Mouse (Mus musculus) erythroid progenitor cell, adult 5-6 weeks (primary cell): ENCODE data around the gene Rbm38. TPM values are rescaled to one million over a fixed set of nuclear protein-coding genes. Genes with fewer than 3 reads are reported as not detected.

Source experiments
- ATAC-seq: replicated peaks from 2 replicates; pipeline ENCODE4 v1.8.0; 2016; ENCODE audit warnings: moderate number of reproducible peaks, mild to moderate bottlenecking, moderate TSS enrichment, inconsistent platforms; ENCODE audit not compliant: poor library complexity, low FRiP score, severe bottlenecking
- total RNA-seq, 2 experiments: library from RNA; stranded (forward) in 1 of 2; stranded (reverse) in 1 of 2; fragments of 150-400 nt in 1 of 2; fragments of 186-747, 209-891 nt in 1 of 2; gene quantifications; 2 replicates each; pipeline versions ENCODE4 v1.2.3 to v1.2.4; 2015 to 2017; ENCODE audit warnings: low replicate concordance in 2 of 2

Gene Rbm38
- total RNA-seq (2015; ENCODE audit: low replicate concordance): 671 and 849 TPM in 2 replicates
- 216 and 291 TPM in 2 replicates for total RNA-seq (2017; ENCODE audit: low replicate concordance)

- no peak for ATAC-seq
Measured at GRCm38 (mm10) chr2:173020430-173020829, at the start of gene Rbm38. Rbm38 (plus strand) TSS chr2:173020498.

GRCm38 (mm10) chr2:172971865-172972264 is 48.4 kb upstream of the Rbm38 start:
- no peak for ATAC-seq

GRCm38 (mm10) chr2:172973806-172974565 is 46.3 kb upstream of the Rbm38 start:
- no peak for ATAC-seq

DNA sequence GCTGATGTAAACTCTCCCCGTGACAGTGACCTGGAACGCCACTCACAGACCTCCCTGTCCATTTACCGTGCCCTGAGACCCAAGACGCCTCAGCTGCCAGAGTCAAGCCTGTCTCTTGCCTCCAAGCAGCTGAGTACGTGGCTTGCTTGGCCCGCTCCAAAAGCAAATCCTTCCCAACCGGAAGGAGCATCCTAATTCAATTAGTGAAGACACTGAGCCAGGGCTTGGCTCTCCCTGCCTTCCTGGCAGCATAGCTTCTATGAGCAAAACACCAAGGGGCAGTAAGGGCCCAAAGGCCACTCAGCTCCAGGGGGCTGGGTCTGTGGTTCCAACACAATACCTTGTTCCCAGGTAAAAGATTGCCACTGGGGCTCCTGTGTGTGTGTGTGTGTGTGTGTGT is 45.6 kb upstream of the Rbm38 start:
- ATAC-seq: no peak

DNA sequence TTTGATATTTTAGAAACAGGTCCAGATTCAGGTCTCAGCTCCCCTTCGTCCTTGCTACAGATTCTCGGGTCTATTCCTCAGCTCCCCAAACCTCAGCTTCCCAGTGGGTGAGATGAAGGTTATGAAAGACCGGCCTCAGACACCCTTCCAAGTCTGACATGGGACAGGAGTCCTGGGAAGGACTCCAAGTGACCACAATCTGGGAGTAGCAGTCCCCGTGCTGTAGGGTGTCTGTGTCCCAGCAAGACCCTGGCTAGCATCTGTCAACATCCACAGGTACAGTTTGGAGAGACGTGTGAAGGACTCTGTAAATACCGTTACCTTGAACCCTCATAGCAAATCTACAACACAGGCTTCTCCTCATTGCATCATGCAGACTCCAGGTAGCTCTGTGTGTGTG is 45.1 kb upstream of the Rbm38 start:
- no peak for ATAC-seq

- no peak; the same call in 1 of the 2 replicates for ATAC-seq
Measured at GRCm38 (mm10) chr2:172976661-172977238, 43.5 kb upstream of the Rbm38 start.

- ATAC-seq: peak; percentile 62
Measured at GRCm38 (mm10) chr2:172977409-172978130, 42.7 kb upstream of the Rbm38 start, which contains the start of gene Spo11. Spo11 (plus strand) TSS chr2:172977700.

DNA sequence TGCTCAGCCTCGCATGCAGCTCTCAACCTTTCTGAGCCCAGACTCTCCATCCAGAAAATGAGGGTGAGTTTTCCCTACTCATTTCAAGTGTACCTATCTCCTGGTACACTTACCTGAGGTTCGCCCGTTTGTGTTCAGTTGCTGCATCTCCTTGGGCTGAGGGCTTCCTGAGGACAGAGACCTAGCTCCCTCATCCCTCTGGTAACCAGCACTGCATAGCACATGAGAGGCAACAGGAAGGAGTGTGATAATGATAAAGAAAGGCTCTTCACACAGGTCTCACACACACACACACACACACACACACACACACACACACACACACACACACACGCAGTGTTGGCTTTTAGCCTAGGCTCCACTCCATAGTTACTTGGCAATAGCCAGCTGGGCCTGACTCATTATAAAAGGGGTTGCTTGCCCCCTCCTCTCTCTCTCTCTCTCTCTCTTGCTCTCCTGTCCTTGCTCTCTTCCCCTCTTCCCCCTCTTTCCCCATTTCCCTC is 42.1 kb upstream of the Rbm38 start:
- no peak for ATAC-seq

DNA sequence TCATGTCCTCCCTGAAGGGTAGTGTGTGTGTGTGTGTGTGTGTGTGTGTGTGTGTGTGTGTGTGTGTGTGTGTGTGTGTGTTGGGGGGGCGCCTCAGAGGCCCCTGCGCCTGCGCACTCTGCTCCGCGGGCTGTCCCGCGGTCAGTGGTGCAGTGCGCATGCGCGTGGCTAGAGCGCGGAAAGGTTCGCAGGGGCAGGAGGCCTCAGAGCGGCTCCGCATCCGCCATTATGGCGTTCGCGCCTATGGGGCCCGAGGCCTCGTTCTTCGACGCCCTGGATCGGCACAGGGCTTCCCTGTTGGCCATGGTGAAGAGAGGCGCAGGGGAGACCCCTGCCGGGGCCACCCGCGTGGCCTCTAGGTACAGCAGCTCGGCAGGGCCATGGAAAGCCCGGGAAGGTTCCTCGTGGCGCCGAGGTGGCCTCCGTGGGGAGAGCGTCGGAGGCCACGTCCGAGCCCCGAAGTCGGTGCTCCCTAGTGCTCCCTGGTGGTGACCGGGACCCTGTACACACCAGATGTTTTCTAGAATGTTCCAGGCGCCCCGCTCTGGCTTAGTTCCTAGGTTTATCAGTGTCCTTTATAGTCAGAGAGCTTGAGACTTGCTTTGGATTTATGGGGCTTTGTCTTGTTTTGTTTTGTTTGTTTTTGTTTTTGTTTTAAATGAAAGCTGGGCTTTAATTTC is 40.5 kb upstream of the Rbm38 start:
- no peak for ATAC-seq

GRCm38 (mm10) chr2:172982776-172983561 is 37.3 kb upstream of the Rbm38 start:
- no peak for ATAC-seq

DNA sequence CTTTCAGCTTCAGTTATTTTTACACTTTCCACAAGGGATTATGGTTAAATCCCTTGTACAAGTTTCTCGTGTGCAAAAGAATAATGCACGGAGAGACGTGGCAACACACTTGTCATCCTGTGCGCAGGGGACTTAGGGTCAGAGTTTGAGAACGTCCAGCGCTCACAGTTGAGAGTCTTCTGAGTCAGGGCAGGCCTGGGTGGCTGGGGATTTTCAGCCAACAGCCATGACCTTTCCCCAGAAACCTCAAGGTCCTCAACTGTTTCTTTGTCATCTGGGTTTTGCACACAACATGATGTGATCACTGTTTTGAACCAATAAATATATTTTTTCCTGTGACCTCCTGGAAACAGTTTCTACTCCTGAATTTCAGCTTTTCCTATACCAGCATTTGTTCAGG is 30.1 kb upstream of the Rbm38 start:
- ATAC-seq: no peak

GRCm38 (mm10) chr2:172996207-172996606 is 24.1 kb upstream of the Rbm38 start:
- no peak for ATAC-seq

DNA sequence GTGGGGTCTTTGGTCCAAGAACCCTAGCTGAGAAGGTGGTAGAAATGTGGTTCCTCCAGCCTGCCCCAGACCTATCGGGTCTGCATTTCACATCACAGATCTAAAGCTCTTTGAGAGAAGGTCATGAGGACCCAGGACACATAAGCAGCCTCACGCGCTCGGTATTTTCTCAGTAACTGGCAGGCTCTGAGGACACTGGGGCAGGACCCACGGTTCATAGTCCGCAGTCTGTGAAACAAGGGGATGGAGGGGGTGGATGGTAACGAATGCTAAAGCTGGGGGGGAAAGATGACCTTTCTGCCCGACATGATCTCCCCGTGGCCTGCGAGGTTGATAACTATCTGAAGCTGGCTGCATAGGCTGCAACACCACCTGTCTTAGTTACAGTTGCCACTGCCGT is 22.6 kb upstream of the Rbm38 start:
- ATAC-seq: no peak

DNA sequence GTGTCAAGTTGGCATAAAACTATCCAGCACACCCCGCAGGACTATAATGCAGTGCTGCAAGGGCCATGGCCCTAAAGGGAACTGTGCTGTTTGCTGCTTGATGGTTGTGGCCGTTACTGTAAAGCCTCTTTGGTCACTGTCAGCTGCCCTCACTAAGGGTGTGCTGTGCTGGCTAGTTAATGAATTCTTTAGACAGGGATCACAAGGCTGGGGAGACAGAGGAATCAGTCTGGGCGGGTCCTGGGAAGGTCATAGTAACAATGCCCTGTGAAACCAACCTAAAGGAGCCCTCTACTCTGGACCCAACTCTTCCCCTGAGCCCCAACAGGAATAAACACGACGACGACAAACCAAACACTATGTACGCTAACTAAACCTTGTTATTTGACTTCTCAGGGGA is 21.8 kb upstream of the Rbm38 start:
- no peak for ATAC-seq

GRCm38 (mm10) chr2:172999630-173000284 is 20.5 kb upstream of the Rbm38 start, which contains the start of gene Rae1:
Rae1 (plus strand) TSS chr2:173000117.
- ATAC-seq: peak; percentile 91

GRCm38 (mm10) chr2:173000285-173000652 is 20.0 kb upstream of the Rbm38 start:
- peak; percentile 74 for ATAC-seq

- ATAC-seq: no peak
Measured at GRCm38 (mm10) chr2:173000921-173001320, 19.4 kb upstream of the Rbm38 start.

- ATAC-seq: no peak
Measured at GRCm38 (mm10) chr2:173003737-173004136, 16.6 kb upstream of the Rbm38 start.
